Mouse (Mus musculus) spleen, adult 2 months (tissue): ENCODE measurements around the gene Dact1. TPM values are rescaled to one million over a fixed set of nuclear protein-coding genes. Genes with fewer than 3 reads are reported as not detected.

Source experiments
- DNase-seq, 2 experiments: peaks; one replicate each; pipeline versions ENCODE4 v3.0.0 to v3.0.0-alpha.2; 2012 to 2021; ENCODE audit warnings: low spot score in 2 of 2, low read depth in 1 of 2
- H3K27ac ChIP-seq: fragments of 200-500 bp; 2 replicates; pipeline ENCODE4 v1.5.1; 2012; ENCODE audit warnings: low read length, inconsistent platforms; ENCODE audit not compliant: insufficient read depth
- H3K27me3 ChIP-seq: fragments of 200-500 bp; 2 replicates; pipeline ENCODE4 v1.6.1; 2012; ENCODE audit warnings: mild to moderate bottlenecking, moderate library complexity, low read length, inconsistent platforms; ENCODE audit not compliant: control insufficient read depth, insufficient read depth
- H3K36me3 ChIP-seq: fragments of 200-500 bp; 2 replicates; pipeline ENCODE4 v1.6.1; 2012; ENCODE audit warnings: mild to moderate bottlenecking, low read length, inconsistent platforms; ENCODE audit not compliant: control insufficient read depth, insufficient read depth
- H3K4me1 ChIP-seq: fragments of 200-500 bp; 2 replicates; pipeline ENCODE4 v1.6.1; 2011; ENCODE audit warnings: inconsistent platforms; ENCODE audit not compliant: control insufficient read depth, insufficient read depth, insufficient read length
- H3K4me3 ChIP-seq: fragments of 200-500 bp; 2 replicates; pipeline ENCODE4 v1.5.1; 2011; ENCODE audit warnings: mild to moderate bottlenecking, inconsistent platforms; ENCODE audit not compliant: insufficient read depth, insufficient read length; ENCODE audit errors: extremely low read depth
- CTCF ChIP-seq: fragments of 200-500 bp; IDR thresholded peaks from 2 replicates; pipeline ENCODE4 v1.5.1; 2011; ENCODE audit warnings: mild to moderate bottlenecking, inconsistent platforms; ENCODE audit not compliant: insufficient read depth, insufficient read length, insufficient replicate concordance; ENCODE audit errors: extremely low read depth
- POLR2A ChIP-seq: fragments of 200-500 bp; IDR thresholded peaks from 2 replicates; pipeline ENCODE4 v1.6.1; 2011; ENCODE audit warnings: low read depth, low read length, inconsistent platforms
- WGBS: fragments of 180-500 bp; shearing (Covaris S2); methylation state at CpG from one replicate; pipeline ENCODE4 v1.1.7; 2018; 5-methylcytosine and 5-hydroxymethylcytosine counted together
- polyA plus RNA-seq: library from polyadenylated mRNA; depleted of rRNA; stranded (reverse); fragments of >200 nt; gene quantifications from 2 replicates; pipeline ENCODE4 v1.2.3, GENCODE M21; 2012

Gene Dact1
- polyA plus RNA-seq, 1 experiment = 4.7 TPM

DNA sequence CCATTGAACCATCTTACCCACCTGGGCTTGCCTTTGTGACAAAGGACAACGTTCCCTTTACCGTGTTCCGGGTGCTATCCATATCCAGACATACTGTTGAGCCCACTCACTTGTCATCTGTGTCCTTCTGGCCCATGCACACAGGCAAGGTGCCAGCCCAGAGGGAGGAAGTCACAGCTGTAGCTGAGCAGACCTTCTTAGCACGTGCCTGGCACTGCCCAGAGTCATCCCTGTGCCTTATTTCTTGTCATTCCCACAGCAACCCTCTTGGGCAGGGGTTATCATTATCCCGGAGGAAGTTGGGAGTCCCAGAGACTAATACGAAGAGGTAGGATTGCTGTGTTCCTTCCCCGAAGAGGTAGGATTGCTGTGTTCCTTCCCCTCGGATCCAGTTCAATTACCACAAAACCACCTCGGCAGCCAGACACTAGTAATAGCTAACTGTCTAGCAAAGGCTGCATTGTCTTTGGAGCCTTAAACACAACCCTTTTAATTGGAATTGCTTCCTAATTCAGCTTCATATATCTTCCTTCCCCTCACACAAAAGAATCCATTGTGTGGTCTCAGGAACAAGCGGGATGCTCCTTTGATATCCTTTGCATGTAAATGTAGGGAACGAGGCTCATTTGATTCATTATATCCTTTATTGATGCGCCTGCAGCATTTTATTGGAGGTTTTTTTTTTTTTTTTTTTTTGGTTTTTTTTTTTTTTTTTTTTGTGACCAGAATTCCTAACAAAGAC lies 30.0 kb upstream of the Dact1 start:
- TF ChIP-seq CTCF = no peak
- no peak for TF ChIP-seq POLR2A
- WGBS = 76% methylated on average over 12 of the region's 12 CpGs
- DNase-seq = no peak

DNA sequence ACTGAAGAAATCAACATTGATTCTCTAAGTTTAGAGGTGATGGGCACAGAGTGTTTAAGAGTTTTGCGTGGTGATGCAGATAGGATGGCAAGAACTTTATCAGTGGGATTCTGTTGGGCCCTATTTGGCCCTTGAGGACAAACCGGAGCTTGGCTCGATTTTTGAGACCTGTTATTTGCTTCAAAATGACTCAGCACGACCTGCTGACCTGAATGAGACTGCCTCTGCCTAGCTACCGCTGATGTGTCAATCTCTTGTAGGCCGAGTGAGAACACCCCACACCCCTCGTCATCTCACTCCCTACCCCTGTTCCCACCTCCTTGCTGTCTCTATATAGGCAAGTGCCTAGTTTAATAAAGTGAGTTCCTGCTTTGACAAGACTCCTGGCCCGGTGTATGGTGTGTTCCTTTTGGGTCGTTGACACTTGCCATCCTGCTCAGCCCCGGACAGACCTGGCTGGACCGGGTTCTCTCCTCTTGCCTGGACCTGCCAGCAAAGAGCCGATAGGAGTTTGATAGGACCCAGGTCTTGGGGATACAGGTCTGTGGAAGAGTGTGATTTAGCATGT lies 28.4 kb upstream of the Dact1 start:
- Histone ChIP-seq H3K36me3 (no peaks in the 10 kb centered on the region), H3K4me1 (no peaks in the 10 kb centered on the region), H3K4me3 (no peak overlapping the region), H3K27ac (no peak overlapping the region), H3K27me3 (no peaks in the 10 kb centered on the region)
- 84% methylated on average over 12 of the region's 12 CpGs for WGBS
- no peak for DNase-seq
- TF ChIP-seq POLR2A (no peak), CTCF (no peak)

More for the DNA sequence above, 30.0 kb upstream of the Dact1 start:
- Histone ChIP-seq H3K27ac (no peak overlapping the region), H3K27me3 (no peaks in the 10 kb centered on the region), H3K4me3 (no peak overlapping the region), H3K36me3 (no peaks in the 10 kb centered on the region), H3K4me1 (no peaks in the 10 kb centered on the region)

DNA sequence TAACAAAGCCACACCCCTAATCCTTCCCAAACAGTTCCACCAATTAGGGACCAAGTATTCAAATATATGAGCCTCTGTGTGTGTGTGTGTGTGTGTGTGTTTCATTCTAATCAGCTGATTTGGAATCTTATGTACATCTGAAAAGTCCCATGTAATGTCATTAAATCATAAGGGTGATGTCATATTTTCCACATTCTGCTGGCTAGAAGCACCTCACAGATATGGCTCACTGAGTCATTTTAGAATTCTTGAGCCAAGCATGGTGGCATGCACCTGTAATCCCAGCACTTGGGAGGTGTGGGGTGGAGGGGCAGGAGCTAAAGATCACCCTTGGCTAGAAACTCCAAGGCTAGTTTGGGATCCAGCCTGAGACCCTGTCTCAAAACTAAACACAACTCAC lies 24.3 kb upstream of the Dact1 start:
- DNase-seq = no peak
- Histone ChIP-seq H3K27ac (no peak overlapping the region), H3K4me3 (no peak overlapping the region), H3K4me1 (no peaks in the 10 kb centered on the region), H3K27me3 (no peaks in the 10 kb centered on the region), H3K36me3 (no peaks in the 10 kb centered on the region)
- TF ChIP-seq CTCF (no peak), POLR2A (no peak)

DNA sequence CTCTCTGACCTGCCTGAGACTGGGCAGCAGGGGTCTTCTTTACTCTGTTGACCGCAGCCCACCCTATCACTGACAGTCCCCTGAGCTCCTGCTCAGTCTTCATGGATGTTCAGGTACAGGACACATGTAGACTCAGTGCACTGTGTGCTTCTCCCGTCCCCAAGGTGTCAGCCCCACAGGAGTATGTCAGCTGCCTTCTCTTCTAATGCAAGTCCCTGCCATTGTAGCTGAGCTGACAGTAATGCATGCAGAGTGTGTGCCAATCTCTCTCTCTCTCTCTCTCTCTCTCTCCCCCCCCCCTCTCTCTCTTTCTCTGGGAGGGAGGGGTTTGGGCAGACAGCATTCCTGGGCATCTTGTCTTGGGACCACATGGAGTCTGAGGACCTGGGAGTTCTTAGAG lies 19.2 kb upstream of the Dact1 start:
- TF ChIP-seq POLR2A (no peak), CTCF (no peak)
- H3K27ac ChIP-seq = no peak overlapping the region
- H3K4me1 ChIP-seq = no peaks in the 10 kb centered on the region
- H3K27me3 ChIP-seq = no peaks in the 10 kb centered on the region
- no peak overlapping the region for H3K4me3 ChIP-seq
- no peaks in the 10 kb centered on the region for H3K36me3 ChIP-seq
- no peak for DNase-seq
- WGBS = 82% methylated on average over 2 of the region's 2 CpGs

DNA sequence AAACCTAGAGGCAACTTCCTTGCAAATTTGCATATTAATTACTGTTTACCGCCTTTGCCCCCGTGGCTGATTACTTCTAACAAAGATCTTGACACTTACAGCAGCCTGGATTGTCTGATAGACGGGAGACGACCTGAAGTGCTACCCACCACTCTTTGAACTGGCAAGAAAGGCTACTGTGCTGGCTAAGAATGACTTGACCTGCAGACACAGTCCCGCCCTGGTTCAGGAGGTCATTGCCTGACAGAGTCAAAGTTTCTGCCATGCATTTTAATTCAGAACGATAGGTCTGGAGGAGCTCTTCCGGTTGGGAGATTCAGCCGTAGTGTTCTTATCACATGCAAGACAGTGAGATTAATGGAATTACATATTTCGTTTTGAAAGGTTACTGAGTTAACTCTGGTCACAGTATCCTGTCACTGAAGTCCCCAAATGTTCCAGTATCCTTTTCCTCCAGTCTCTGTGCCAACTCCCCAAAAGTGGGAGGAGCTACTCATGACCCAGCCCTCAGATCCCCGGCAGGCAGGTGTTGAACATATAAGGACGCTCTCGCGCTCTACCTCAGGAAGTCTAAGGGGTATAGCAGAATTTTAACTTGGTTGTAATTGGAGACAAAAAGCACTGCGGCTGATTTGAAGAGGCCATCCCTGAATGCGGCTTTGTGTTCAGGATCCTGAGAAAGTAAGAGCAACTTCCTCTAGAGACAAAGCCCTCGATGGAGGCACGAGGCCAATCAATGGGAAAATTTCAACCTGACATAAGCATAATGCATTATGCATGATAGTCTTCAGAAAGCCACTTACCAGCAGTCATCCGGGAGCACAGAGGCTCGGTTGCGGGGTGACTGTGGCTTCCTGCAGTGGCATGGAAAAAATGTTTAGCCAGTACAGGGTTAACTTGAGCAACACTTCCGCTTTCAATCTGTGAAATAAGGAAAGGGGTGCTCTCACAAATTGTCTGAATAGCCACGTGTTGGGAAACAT lies 15.4 kb upstream of the Dact1 start:
- TF ChIP-seq POLR2A (no peak), CTCF (no peak)
- Histone ChIP-seq H3K27ac (no peak overlapping the region), H3K4me3 (peak overlapping the region; percentile 5), H3K27me3 (no peaks in the 10 kb centered on the region), H3K36me3 (no peaks in the 10 kb centered on the region), H3K4me1 (no peaks in the 10 kb centered on the region)
- 27% methylated on average over 22 of the region's 22 CpGs for WGBS
- DNase-seq = no peak

DNA sequence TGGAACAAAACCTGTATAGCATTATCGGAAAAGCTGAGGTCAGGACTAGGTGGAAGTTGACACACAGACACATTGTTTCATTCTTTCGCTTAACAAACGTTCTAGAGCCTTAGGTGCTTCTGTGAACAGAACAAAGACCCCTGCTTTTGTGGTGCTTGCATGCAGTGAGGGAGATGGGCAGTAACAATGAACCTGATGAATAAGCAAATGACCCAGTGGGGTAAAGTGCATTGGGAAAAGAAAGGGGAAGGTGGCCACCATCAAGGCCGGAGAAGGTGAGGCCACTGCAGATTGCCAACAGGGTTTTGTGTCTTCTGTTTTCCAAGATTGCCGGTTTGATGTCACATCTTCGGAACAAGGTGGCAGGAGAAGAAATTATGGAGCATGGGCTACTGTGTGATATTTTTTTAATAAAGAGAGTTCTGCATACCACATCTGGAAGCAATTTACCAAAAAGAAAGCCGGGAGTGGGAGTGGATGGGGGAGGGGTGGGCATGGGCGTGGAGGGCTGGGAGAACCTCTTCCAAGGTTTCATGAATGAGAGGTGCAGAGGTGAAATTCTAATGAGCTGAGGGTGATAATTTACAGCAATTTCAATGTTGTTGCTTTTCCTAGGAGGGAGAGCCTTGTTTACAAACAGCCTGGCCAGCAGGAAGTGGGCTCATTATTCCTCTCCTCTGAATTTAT lies 12.7 kb upstream of the Dact1 start:
- Histone ChIP-seq H3K27me3 (no peaks in the 10 kb centered on the region), H3K27ac (no peak overlapping the region), H3K36me3 (no peaks in the 10 kb centered on the region), H3K4me1 (no peaks in the 10 kb centered on the region), H3K4me3 (no peak overlapping the region)
- no peak for TF ChIP-seq POLR2A
- no peak for TF ChIP-seq CTCF
- no peak for DNase-seq
- 83% methylated on average over 8 of the region's 8 CpGs for WGBS
